Mouse (Mus musculus) embryonic stem cell, embryonic (primary cell): ENCODE results near the gene Sytl3.

Experiments
- CTCF ChIA-PET, 4 experiments: fragments of 300-600 bp in 2 of 4; fragments of 350-600 bp in 2 of 4; sonication (Branson Sonifier 250); formaldehyde crosslinking; loops; one replicate each; lab custom pipeline; 2022; ENCODE audit warnings: inconsistent platforms in 2 of 4; lab: Charles Lee
- POLR2A ChIA-PET, 4 experiments: fragments of 300-600 bp in 2 of 4; fragments of 350-600 bp in 2 of 4; sonication (Branson Sonifier 250); formaldehyde crosslinking; loops; one replicate each; lab custom pipeline; 2022; ENCODE audit warnings: antibody characterized with exemption in 4 of 4, inconsistent platforms in 1 of 4; lab: Charles Lee

Gene Sytl3

DNA sequence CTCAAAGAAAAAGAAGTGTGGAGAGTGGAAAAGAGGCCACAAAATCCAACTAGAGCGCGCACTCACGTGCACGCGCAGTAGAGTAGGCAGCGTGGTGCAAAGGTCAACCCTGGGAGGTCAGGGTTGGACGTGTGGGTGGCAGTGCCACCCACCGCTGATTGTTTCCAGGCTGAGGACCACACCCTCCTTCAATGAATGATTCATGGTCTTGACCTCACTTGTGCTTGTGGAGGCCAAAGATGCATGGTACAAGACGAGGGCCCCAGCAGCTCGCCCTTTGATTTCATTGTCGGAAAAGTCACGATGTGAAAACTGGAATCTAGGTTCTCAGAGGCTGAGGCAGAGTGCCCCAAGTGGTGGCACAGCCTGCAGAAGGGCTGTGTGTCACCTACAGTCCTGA, 72.7 kb downstream of the Sytl3 start:
- ChIA-PET CTCF (no interaction called here), POLR2A (interaction anchor here in 2 of 4 experiments (0.5 to 1.1 kb wide), 2 partner anchors 11 kb away, joined by 3 to 17 read pairs; no protein-coding TSS in a partner anchor)

DNA sequence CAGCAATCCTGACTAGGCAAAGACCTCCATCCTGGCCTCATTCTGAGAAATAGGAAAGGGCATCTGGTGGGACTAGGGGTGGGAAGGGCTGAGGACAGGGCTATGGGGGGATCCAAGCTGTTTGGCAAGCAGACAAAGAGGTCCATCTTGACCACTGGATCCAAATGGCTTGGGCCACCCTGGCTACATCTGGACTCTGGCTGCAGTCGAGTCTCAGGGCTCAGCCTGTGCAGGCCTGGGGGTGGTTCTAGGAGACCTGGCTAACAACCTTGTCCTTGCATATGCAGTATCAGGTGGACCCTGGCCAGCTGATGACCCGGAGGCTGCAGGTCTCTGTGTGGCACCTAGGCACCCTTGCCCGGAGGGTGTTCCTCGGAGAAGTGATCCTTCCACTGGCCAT, 73.8 kb downstream of the Sytl3 start:
- POLR2A ChIA-PET: interaction anchor here in 1 of 4 experiments (1.1 kb wide), 1 partner anchor 10 kb away, joined by 3 read pairs; no protein-coding TSS in a partner anchor
- CTCF ChIA-PET: no interaction called here

DNA sequence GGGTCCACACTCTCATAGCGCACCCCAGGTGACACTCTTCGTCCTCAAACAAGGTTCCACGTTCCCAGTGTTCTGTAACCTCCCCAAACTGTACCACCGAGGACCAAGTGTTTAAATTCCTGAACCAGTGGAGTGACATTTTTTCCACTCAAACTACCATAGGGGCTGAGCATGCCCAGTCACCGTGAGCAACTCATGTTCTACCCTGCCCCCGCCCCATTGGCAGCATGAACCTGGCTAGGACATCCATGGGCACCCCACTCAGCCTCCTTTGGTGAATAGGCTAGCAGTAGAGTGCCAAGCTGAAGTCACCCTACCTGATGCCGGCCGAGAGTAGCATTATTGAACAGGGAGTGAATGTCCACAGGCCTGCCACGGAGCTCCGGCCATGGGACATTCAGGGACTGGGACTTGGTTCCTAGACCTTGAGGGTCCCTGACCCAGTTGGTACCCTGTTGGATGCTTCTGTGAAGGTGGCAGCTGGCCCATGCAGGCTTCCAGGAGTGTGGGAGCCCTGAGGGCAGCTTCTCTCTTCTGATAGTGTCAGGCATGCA, 74.5 kb downstream of the Sytl3 start:
- CTCF ChIA-PET: no interaction called here
- POLR2A ChIA-PET: interaction anchor here in 2 of 4 experiments (1.3 to 5.4 kb wide), 3 partner anchors 9 to 14 kb away, joined by 5 to 46 read pairs (median 6); no protein-coding TSS in a partner anchor

DNA sequence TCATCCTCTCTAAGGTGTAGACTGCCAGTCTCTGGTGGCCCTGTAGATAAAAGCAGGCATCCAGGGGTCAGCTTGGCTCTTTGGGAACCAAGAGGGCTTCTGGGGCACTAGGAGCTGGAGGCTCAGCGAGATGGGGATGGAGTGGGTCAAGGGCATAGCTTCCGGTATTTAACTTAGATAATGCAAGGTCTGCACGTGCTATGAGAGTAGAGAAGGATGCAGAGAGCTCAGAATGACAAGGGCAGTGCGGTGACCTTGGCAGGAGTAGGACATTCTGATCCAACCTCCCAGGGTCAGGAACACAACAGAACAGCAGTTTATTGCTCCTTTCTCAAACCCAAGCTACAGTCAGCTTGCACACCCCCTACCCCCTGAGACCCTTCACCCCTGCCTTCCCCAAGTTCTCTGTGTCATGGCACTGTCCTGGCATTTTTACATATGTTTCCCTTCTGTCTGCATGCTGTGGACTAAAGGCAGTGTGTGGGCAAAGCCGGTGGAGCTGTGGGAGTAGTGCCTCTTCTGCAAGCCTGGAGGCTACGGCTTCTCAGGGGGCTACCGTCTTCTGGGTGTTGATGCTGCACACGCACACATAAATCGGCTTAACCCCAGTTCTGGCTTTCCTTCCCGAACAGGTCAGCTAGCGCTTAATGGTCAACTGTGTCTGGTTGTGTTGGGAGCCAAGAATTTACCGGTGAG, 76.0 kb downstream of the Sytl3 start:
- ChIA-PET CTCF (no interaction called here), POLR2A (interaction anchor here in 3 of 4 experiments (0.5 to 5.4 kb wide), 8 partner anchors 8 to 804 kb away, joined by 3 to 46 read pairs (median 4); no protein-coding TSS in a partner anchor)

DNA sequence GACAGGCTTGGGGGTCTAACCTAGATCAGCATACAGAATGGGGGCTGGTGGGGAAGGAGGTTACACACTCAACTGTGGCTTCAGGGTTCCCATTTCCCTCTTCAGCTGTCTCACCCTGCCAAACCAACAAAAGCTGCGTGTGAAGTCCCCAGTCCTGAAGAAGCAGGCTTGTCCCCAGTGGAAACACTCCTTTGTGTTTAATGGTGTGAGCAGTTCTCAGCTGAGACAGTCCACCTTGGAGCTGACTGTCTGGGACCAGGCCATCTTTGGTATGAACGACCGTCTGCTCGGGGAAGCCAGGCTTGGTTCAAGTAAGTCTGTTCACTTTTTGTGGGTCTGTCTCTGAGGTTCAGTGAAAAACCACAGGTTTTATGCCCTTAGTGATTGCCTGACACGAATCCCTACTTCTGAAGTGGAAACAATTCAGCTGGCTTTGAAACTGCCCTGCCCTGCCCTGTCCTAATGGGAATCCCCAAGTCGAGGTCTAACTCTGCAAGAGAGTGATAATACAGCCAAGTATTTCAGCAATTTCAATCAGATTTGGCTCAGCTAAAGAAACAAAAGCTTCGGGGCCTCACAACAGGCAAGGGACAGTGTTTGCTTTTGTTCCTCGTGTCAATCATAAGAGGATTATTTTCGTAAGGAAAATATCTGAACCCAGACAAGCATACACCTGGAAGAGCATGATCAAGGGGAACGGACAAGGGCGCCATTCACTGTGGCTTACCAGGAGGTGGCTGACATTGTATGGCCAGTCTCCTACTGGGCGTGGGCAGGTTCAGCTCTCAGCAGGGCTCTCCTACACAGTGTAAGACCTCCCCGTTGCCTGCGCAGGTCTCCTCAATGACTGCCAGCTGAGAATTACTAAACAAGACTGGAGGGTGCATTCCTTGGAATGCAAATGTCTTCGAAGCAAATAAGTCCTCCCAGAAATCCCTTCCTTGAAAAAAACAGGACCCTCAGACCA, 77.7 kb downstream of the Sytl3 start:
- POLR2A ChIA-PET: interaction anchor here (0.6 to 5.4 kb wide), 20 partner anchors 8 to 641 kb away, joined by 3 to 46 read pairs (median 4); no protein-coding TSS in a partner anchor
- CTCF ChIA-PET: interaction anchor here in 1 of 4 experiments (0.6 kb wide), 1 partner anchor 76 kb away, joined by 4 read pairs; no protein-coding TSS in a partner anchor

DNA sequence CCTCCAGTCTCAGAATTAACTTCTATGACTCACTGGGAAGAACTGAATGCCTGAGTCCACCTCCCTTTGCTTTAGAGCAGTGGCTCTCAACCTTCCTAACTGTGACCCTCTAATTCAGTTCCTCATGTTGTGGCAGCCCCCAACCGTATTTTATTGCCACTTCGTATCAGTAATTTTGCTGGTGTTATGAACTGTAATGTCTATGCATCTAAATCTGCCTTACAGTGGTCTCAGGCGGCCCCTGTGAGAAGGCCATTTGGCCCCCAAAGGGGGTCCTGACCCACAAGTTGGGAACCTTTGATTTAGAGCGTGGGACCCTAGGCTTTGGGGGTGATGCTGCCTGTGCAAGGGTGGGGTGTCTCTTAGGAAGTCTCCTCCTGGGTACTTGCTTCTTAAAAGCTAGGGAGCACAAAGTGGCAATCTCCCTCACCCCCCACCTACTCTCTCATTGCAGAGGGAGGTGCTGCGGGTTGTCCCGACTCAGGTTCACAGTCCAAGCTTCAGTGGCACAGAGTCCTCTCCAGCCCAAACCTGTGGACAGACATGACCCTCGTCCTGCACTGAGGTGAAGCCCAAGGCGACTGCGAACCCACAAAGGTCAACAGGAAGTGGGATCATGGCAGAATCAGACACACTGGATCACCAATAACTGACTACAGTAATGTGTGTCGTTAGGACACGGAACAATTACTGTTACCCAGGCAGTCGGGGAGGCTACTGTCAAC, 78.5 kb downstream of the Sytl3 start:
- ChIA-PET POLR2A (interaction anchor here in 3 of 4 experiments (0.6 to 5.4 kb wide), 12 partner anchors 9 to 135 kb away, joined by 3 to 46 read pairs (median 5); no protein-coding TSS in a partner anchor), CTCF (no interaction called here)

DNA sequence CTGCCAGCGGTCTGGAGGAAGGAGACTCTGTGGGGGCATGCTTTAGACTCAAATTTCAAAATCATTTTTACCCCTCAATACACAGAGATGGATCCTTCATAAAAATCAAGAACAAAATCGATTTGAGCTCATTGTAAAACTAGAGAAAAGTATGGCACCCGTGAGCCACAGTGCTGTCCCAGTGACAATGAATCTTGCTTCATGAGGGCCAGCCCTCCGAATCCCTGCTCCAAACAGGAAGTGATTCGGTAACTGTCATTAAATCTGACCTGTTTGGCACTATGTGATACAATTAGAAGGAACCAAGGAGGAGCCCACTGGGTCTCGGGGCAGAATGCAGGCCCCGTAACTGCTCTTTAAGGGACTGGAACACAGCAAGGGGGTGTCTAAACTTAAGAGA, 79.9 kb downstream of the Sytl3 start:
- POLR2A ChIA-PET: interaction anchor here in 2 of 4 experiments (0.8 to 5.4 kb wide), 4 partner anchors 9 to 27 kb away, joined by 3 to 46 read pairs (median 4); no protein-coding TSS in a partner anchor
- CTCF ChIA-PET: interaction anchor here in 1 of 4 experiments (0.7 kb wide), 1 partner anchor 13 kb away, joined by 3 read pairs; no protein-coding TSS in a partner anchor

DNA sequence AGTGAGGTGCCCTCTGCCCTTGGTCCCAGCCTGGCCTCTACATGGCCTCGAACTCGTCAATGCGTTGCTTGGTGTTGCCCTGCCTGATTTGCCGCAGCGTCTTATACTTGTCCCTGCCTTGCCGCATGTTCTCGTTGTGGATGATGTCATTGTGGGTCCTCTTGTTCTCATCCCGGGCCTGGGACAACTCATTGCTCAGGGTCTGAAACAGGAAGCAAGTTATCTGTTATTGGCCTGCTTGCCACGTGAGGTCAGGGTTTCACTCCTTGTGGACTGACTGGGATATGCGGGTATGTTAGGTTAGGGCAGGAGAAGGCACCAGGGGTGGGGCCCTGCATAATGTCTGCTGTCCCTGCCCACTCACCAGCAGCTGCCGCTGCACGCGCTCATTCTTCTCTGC, 80.4 kb downstream of the Sytl3 start:
- ChIA-PET POLR2A (interaction anchor here in 2 of 4 experiments (0.7 to 2.4 kb wide), 4 partner anchors 11 to 88 kb away, joined by 3 to 5 read pairs (median 3); no protein-coding TSS in a partner anchor), CTCF (interaction anchor here in 2 of 4 experiments (0.5 to 0.7 kb wide), 2 partner anchors 12 to 157 kb away, joined by 3 to 4 read pairs; no protein-coding TSS in a partner anchor)

DNA sequence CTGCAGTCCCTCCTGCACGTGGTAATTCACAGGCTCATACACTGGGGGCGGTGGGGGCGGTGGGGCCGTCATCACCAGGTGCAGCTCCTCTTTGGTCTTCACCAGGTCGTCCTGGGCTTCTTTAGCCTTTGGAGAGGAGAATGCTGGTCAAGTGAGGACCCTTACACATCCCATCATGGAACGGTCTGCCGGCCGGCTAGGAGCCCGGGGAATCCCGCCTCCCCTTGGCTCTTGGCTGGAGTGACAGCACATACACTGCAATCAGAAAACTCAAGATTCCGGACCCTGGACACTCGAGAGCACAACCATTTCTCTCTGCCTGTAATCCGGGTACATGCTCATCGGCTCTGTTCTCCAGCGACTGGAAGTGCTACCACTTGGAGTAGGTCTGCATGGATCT, 80.9 kb downstream of the Sytl3 start:
- POLR2A ChIA-PET: interaction anchor here in 2 of 4 experiments (0.7 to 2.4 kb wide), 4 partner anchors 10 to 88 kb away, joined by 3 to 5 read pairs (median 3); no protein-coding TSS in a partner anchor
- CTCF ChIA-PET: interaction anchor here in 2 of 4 experiments (0.5 to 0.7 kb wide), 2 partner anchors 12 to 157 kb away, joined by 3 to 4 read pairs; no protein-coding TSS in a partner anchor

DNA sequence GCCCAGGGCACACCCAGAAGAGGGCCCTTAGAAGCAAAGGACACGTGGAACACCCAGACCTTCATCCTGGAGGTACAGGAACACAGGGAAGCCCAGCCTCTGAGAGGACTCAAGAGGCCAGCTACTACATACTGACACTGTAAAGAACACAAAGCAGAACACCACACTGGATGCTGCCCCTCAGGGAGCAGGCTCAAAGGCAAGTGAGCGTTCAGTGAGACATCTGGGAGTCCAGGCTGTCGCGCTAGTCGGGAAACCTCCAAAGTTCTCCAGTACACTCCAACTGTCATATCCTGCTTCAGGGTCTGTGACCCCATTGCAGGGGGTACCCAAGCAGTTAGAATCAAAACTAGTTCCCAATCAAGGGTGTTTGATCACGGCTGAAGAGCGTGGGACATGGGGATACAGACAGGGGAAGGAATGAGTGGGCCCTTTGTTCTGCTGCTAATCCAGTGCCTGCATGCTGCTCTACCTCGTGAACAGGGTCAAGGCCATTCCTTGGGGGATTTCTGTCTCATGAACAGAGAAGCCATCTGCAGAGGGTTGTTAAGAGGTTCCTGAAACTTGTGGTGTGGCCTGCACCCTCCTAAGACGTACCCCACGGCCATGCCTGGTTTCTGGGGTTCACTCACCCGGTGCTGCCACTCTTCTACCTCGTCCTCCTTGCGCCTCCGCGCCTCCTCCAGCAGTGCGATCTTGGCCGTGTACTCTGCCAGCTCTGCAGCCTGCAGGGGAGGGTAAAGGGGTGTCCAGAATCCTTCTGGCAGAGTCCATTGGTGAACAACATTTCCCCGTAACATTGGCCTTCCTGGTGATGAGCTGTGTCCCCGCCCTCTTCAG, 81.7 kb downstream of the Sytl3 start:
- POLR2A ChIA-PET: interaction anchor here in 1 of 4 experiments (0.9 to 7.4 kb wide), 4 partner anchors 11 to 32 kb away, joined by 3 to 52 read pairs (median 6); no protein-coding TSS in a partner anchor
- CTCF ChIA-PET: no interaction called here

DNA sequence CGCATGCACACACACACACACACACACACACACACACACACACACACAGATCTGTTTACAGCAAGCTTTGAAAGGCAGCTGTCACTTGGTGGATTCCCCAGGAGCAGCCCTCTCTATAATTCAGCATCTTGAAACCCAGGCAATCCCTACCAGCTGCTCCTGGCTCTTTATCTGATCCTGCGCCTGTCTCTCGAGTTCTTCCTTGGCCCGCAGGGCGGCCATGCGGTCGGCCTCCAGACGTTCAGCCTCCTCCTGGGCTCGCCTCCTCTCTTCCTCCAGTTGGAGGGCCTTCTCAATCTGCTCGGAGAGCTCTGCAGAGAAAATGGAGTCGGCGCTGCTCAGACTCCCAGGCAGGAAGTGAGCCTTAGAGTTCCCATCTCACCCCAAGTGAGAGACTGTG, 82.4 kb downstream of the Sytl3 start:
- POLR2A ChIA-PET: interaction anchor here in 2 of 4 experiments (0.9 to 8.9 kb wide), 5 partner anchors 12 to 87 kb away, joined by 3 to 77 read pairs (median 12); no protein-coding TSS in a partner anchor
- CTCF ChIA-PET: no interaction called here

DNA sequence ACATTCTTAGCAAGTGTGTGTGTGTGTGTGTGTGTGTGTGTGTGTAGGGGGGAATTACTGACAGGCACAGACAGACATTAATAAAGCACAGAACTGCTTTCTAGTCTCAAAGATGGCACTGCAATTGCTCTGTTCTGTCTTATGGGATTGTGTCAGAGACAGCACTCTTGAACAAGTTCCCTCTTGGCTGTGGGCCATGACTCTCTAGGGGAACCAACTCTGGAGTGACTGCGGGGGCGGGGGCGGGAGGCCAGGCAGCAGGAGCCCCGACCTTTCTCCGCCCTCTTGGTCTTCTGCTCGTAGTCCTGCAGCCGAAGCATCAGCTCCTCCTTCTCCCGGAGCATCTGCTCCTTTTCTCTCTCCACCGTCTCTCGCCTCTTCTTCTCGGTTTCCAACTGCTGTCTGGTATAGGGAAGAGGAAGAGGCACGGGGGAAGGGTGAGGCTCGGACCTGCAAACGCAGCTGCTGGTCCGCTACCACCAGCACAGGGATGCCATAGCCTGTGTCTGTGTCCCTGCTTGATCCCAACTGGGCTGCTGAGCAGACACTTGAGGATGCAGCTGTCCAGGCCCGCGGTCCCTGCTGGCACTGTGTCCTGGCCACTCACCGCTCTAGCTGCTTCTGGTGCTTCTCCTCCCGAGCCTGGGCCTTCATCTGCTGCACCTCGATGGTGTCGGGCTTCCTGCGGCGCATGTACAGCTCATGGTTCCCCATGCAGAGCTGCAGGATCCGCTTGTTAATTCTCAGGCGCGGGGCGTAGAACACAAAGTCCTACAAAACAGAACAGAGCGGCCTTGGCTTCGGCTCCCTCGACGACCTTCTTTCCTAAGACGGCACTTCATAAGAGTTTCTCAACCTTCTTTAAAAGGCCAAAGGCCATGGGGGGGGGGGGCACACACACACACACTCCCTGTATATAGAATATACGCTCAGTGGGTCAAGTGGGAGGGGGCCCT, 83.5 kb downstream of the Sytl3 start:
- ChIA-PET CTCF (interaction anchor here in 1 of 4 experiments (0.7 kb wide), 1 partner anchor 83 kb away, joined by 3 read pairs; no protein-coding TSS in a partner anchor), POLR2A (interaction anchor here in 3 of 4 experiments (0.6 to 8.9 kb wide), 14 partner anchors 8 to 1155 kb away, joined by 3 to 77 read pairs (median 6); partner anchors contain the start of genes Dynlt1f (in 1 of the 3) and Ezr (in 1 of the 3))

DNA sequence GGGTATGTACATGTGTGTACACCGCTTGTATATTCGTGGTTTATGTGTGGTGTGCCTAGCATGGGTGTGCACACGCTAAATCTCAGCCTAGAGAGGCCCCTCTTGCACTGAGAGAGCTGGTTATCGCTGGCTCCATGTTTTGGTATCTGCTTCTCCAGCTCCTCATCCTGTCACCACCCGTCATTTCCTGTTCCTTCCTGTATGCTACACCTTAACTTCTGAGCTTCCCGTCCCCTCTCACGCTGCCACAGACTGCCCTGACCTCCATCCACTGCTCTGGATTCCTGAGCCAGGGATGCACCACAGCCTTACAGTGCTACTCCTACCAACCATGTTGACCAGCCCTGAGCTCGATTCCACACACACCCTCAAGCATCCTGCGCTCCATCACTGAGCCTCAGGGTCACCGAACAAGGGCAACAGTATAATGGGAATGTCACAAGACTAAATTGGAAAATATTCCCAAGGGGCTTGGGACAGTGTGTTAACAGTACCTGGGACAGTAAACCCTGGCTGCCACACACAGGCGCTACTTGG, 84.2 kb downstream of the Sytl3 start:
- ChIA-PET CTCF (interaction anchor here in 1 of 4 experiments (0.7 kb wide), 1 partner anchor 83 kb away, joined by 3 read pairs; no protein-coding TSS in a partner anchor), POLR2A (interaction anchor here (0.6 to 8.9 kb wide), 13 partner anchors 9 to 85 kb away, joined by 3 to 77 read pairs (median 5); partner anchors contain the start of gene Ezr (in 1 of the 4))

DNA sequence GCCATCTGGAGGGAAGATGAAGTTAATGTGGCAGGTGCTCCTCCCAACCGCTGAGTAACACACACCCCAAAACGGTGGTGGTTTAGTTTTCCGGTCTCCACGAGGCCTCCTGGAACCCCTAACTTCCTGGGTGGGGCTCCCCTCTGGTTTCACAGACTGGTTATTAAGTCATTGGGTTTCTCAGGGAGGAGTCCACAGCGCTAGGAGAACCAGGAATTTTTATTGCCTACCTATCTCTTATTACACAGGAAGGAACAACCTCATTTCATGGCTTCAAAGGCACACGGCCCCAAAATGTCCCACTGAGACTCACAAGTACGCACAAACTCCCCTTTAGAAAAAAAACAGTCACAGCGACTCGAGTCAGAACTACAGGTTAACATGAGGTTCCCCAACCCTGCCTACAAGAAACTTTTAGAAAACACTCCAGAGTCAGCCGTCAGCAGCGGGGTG, 84.9 kb downstream of the Sytl3 start:
- ChIA-PET CTCF (no interaction called here), POLR2A (interaction anchor here in 3 of 4 experiments (0.9 to 8.9 kb wide), 11 partner anchors 8 to 36 kb away, joined by 3 to 77 read pairs (median 5); no protein-coding TSS in a partner anchor)

DNA sequence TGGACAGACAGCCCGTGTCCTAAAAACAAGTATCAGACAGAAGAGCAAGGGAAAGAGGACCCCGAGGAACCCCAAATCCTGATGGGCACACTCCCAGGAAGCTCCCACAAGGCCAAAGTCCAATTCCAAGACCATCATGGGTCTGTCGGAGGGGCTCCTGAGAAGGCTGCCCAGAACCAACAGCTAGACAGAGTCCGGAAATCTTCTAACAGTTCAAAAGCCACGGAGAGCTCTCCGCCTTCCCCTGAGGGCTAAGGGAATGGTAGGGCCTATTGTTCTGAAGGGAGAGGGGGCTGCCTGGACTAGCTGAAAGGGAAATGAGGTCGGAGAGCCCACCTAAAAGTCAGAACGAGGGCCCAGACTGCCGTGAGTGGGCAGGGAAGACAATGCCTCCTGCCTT, 85.5 kb downstream of the Sytl3 start:
- CTCF ChIA-PET: no interaction called here
- POLR2A ChIA-PET: interaction anchor here in 3 of 4 experiments (0.6 to 8.9 kb wide), 7 partner anchors 8 to 38 kb away, joined by 3 to 77 read pairs (median 6); partner anchors contain the start of gene Ezr (in 1 of the 3)
